Mouse (Mus musculus): ENCODE results near the gene Phkg2.

GRCm38 (mm10) chr7:127583260-127583659 is 10.1 kb downstream of the Phkg2 start:
- TF ChIP-seq POLR2A (IDR thresholded peaks at IDR 0.05; ENCODE audit: insufficient read depth, low read depth, low read length), result no peak
- TF ChIP-seq CTCF (IDR thresholded peaks at IDR 0.05), result no peak
- no peak for TF ChIP-seq EP300 (IDR thresholded peaks at IDR 0.05; ENCODE audit: insufficient read depth, low read depth, low read length)
